Mouse (Mus musculus): ENCODE results near the gene Hdac4.

Hdac4 gene

DNA sequence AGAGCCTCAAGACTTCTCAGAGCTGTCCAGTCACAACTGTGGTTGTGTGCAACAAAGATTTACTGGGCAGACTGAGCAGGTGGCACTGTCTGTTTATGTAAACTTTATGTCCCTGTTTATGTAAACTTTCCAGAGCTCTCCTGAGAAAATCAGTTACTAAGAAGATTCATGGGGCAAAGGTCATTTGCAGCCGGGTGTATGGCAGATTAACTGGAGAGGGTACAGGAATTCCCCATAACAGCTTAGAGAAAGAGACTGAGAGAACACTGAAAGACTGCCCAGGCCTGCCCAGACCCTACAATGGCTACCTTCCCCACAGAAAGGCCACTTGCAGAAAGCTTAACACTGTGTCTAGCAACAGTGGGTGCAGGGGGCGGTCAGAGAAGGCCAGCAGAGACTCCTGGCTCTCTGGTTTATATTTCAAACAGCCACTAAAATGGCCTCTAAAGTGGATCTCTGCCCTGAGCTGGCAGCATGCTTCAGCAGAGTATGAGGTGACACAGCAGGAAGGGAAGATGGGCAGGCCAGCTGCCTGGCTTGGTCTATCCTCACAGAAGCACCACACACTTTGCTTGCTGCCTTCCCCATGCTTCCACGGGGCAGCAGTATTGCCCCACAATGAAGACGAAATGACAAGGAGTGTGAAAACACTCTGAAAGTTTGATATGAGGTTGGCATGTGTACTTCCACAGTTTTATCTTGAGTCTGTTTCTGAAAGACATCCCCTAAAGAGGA, 179.4 kb downstream of the Hdac4 start:
- DNase-seq, result no peak

DNA sequence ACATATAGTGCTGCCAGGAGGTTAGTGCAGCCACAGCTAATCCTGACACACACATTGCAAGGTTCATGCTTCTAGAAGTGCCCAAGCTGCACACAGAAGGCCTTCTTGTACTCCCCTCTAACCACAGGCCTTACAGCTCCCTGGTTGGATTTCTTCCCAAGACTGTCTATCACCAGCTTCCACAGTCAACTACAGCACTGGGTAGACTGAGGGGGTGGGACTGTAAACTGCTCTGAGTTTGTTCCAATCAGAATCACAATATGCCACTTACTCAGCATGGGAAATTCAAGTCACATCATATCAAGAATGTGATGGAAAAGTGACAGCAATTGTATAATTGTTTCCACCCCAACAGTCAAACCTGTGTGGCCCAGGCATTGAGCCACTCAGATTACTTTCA, 180.2 kb downstream of the Hdac4 start:
- DNase-seq, result no peak

GRCm38 (mm10) chr1:92014496-92014895, 181.0 kb downstream of the Hdac4 start:
- no peak for DNase-seq

- no peak for DNase-seq
Measured at GRCm38 (mm10) chr1:92006666-92007065, 188.8 kb downstream of the Hdac4 start.

DNA sequence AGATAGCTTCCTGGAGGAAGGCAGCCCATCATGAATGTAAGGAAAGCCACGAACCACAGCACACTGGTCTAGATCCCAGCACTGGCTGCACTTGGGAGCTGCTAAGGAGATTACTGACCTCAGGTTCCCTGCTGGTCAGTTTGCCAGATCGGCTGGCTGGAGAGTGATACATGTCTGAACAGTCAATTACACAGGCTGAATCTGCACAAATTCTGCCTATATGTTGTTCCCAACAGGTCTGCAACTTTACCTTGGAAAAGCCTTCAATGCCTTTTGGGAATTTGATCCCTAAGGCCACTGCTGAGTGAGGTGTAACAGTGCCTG, 189.9 kb downstream of the Hdac4 start:
- DNase-seq, result no peak

DNA sequence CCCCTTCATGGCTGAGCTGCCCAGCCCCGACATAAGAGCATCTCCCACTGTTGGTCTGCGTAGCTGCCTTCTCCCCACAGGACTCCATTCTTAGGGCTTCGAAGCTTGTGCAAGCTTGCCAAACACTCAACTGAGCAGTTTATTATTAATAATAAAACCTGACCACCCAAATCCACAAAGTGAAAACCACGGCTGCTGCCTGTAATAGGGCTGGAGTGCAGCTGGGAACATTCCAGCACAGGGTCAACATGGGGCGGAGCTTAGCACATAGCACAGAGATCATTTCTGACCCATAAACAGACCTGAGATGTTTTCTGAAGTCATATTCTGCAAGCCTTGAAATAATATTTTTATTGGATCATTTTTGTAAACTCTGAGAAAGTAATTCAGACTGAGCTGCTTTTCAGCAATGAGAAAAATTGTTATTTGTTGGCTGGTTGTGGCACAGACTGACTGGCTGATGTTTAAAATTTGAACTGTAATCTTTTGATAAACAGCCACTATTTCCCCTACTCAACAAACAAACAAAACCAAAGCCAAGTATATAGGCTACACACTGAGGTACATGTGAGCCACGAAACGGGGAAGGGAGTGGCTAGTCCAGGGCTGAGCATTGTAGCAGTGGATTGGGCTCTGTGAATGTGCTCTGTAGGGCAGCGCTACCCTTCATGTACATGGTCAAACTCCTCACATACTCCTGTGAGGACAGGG, 190.4 kb downstream of the Hdac4 start:
- no peak for DNase-seq

GRCm38 (mm10) chr1:92004122-92004521, 191.4 kb downstream of the Hdac4 start:
- DNase-seq, result no peak

GRCm38 (mm10) chr1:92000226-92000625, 195.3 kb downstream of the Hdac4 start:
- no peak for DNase-seq

- DNase-seq, result no peak
Measured at GRCm38 (mm10) chr1:91993658-91994165, 201.8 kb downstream of the Hdac4 start.

DNA sequence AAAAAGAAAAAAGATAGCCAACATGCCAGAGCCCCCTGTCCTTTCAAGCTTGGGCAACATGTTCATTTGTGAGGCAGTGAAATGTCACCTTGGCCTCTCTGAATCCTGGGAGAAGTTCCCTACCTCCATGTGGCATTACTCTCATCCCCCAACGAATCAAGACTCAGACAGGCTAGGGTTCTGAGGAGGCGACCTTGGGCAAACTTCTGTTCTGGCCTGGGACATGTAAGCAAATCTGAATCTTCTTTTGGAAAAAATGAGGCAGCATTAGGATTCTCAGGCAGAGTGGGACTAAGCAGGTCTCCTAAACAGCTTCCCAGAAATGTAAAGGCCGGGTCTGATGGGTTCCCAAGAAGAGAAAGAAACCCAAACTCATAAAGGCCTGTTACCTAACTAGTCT, 202.8 kb downstream of the Hdac4 start:
- DNase-seq, result no peak

GRCm38 (mm10) chr1:91991597-91991996, 203.9 kb downstream of the Hdac4 start:
- no peak for DNase-seq

GRCm38 (mm10) chr1:91990852-91991251, 204.6 kb downstream of the Hdac4 start:
- no peak for DNase-seq

DNA sequence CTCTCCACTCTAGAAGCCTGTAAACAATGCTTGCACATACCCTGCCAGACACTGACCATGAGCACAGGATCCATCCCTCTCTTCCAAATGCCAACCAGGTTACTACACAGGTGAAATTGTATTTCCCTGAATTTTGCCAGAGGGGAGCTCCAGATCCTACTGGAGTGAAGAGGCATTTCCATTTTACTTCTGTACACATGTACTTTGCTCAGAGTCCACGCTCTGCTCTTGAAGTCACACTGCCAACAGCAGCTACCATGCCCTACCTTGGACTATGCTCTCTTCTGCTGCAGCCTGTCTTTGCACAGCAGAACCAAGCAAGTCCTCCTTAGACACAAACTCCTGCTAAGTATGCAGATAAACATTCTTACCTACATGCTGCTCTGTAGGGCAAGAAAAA, 206.6 kb downstream of the Hdac4 start:
- no peak for DNase-seq

GRCm38 (mm10) chr1:91987431-91987830, 208.1 kb downstream of the Hdac4 start:
- DNase-seq, result no peak

DNA sequence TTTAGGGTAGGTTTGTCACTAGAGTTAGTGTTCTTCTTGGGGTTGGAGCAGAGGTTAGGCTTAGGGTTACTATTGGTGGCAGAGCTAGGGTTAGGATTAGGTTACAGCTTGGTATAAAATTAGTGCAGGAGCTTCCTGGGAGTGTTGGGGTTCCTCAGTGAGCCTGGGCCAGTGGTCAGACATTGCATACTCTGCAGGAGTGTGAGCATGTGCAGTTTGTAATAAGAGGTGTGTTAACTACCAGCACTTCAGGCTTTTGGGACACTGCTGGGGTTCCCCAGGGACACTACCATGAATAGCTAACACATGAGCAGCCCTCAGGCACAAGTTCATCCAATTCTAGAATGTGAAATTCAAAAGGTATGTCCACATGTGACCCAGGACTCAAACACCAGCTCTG, 209.7 kb downstream of the Hdac4 start:
- no peak for DNase-seq

- DNase-seq, result no peak
Measured at GRCm38 (mm10) chr1:91984507-91984906, 211.0 kb downstream of the Hdac4 start.

GRCm38 (mm10) chr1:91981381-91981780, 214.1 kb downstream of the Hdac4 start:
- DNase-seq, result no peak

DNA sequence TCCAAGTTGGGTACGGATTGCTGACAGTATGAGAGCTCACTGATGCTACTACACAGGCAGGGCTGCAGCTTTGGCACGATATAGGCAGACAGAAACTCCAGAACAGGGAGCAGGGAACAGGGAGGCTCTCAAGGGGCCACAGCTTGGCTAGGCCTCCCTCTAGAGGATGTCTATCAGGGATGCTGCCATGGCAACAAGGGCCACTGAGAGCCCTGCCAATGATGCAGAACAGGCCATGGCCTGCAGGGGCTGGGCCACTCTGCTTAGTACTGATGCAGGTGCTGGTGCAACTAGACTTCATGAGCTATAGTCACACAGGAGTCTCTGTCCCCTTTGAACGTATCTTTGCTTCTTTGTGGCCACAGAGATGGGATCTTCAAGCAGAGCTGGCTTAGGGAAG, 217.1 kb downstream of the Hdac4 start:
- no peak for DNase-seq

DNA sequence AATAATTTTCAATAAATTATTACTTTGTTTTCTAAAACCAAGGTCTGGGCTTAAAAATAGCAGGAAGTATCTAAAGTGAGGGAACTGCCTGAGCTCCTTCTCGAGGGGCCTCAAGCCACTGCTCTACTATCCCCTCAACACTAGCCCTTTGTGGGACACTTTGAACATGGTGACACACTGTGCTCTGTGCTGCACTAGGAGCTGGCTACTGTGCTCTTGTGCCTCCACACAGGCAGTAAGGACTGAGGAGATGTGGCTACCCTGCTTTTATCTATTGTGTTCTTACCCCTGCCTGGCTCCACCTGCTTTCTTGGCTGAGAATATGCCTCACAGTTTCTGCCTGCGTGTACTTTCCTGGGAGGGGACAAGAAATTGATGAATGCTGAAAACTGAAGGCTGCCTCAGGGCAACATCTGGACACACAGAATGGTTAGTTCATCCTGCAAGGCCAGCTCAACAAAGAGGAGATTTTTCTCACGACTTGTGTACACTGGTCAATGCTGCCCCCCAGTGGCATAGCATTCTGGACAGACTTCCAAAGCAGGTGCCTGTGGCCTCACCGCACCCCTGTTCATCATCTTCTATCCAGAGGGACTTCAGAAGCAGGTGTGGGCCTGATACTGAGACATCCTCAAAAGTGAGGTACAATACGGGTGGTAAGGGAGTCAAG, 226.7 kb downstream of the Hdac4 start:
- peak; percentile 3 to 4 for DNase-seq

- DNase-seq, result no peak
Measured at GRCm38 (mm10) chr1:91967041-91967440, 228.5 kb downstream of the Hdac4 start.

DNA sequence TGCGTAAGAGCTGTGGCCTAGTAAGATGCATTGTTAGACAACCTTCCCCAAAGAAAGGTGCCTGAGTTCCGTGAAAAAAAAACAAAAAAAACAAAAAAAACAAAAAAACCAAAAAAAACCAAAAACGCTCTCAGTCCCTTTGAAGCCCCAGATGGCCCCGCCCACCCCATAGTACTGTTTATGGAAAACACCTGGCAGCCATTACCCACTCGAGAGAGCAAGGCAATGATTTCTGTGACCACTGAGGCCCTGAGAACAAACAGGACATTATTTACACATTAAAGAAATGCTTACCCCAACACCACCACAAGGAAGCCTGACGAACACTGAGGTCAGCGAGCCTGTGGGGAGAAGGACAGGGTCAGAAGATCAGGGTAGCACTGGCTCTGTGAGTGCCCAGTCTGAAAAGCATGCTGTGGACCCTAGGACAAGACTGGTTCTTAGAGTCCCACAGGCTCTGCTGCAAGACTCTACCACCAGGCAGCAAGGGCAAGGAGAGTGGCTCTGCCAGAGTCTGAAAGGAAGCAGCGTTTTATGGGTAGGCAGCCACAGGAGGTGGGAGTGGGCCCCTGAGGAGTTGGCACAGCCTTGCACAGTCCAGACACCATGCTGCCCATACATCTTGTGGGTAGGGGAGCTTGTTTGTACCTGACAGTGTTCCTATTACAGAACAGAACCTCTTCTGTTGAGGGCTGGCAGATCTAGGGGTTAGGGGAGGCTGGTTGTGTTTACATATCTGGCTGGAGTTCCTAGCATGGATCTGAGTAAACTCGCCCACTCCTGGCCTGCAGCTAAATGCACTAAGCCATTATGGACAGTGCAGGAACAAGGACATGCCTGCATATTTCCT, 230.8 kb downstream of the Hdac4 start:
- DNase-seq, result no peak

DNA sequence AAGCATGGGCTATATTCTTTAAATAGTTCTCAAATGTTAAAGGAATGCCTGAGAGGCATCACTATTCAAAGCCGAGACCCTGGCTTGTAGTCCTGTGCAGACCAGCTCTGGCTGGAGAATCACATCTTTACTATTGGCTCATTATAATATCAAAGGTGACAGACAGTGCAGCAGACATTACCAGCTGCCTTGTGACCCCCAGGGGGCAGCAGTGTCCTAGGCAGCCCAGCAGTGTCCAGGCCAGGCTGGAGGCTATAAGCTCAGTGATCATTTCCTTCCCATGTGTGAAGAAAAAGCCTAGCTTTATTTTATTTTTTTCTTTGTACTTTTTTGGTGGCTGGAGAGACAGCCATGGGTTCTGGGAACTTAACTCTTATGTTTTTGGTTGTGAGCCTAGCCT, 233.2 kb downstream of the Hdac4 start:
- DNase-seq, result peak; percentile 72 to 73

DNA sequence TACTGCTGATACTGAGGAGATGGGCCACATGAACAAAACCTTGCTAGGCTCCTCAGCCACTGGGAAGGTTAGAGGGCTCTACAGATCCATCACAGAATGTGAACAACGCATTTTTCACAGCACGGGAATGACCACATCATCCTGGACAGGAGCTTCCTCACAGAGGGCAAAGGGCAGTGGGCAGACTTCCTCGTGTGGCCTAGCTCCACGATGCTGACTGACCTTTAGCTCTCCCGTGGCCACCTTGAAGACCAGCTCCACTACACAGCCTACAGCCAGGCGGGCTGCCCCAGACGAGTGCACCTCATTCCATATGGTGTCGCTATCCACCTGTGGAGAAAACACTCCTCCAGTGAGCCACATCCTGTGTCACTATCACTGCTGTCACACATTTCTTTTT, 234.3 kb downstream of the Hdac4 start:
- DNase-seq, result no peak

Measured in B cell, adult 2 months (primary cell).